Mouse (Mus musculus) kidney, adult 18-20 months (tissue): Measurements from ENCODE around the gene Hmgb3.
A peak's percentile ranks its signal among the peaks of the same experiment; 100 is the strongest.
"Not testable (repeated sequence)": the region's sequence is repeated elsewhere in the genome, so short reads cannot be mapped to it uniquely, and the experiment has no call there.

Experiments used
- DNase-seq: peaks from one replicate; pipeline ENCODE4 v3.0.0; 2021

Gene Hmgb3

GRCm38 (mm10) chrX:71555415-71556114, at the start of gene Hmgb3:
Gene Hmgb3 (plus strand): TSS chrX:71555918.
- DNase-seq, result peak; percentile 81

- not testable (repeated sequence) for DNase-seq
These were observed 49.1 kb upstream of the Hmgb3 start for GRCm38 (mm10) chrX:71506591-71506990.

GRCm38 (mm10) chrX:71519252-71519651, 36.5 kb upstream of the Hmgb3 start:
- no peak for DNase-seq

GRCm38 (mm10) chrX:71522889-71523288, 32.8 kb upstream of the Hmgb3 start:
- no peak for DNase-seq

- DNase-seq, result no peak
These were observed 31.4 kb upstream of the Hmgb3 start for GRCm38 (mm10) chrX:71524310-71524709.

- DNase-seq, result no peak
These were observed 30.0 kb upstream of the Hmgb3 start for GRCm38 (mm10) chrX:71525593-71526299.

- no peak for DNase-seq
These were observed 28.3 kb upstream of the Hmgb3 start for GRCm38 (mm10) chrX:71527461-71527860.

- no peak for DNase-seq
These were observed 27.6 kb upstream of the Hmgb3 start for GRCm38 (mm10) chrX:71528150-71528549.

GRCm38 (mm10) chrX:71528646-71529045, 27.1 kb upstream of the Hmgb3 start:
- peak; percentile 13 for DNase-seq

GRCm38 (mm10) chrX:71532635-71533034, 23.1 kb upstream of the Hmgb3 start:
- no peak for DNase-seq

- no peak for DNase-seq
These were observed 21.6 kb upstream of the Hmgb3 start for GRCm38 (mm10) chrX:71534102-71534501.

- DNase-seq, result no peak
These were observed 17.9 kb upstream of the Hmgb3 start for GRCm38 (mm10) chrX:71537791-71538190.

- peak; percentile 58 for DNase-seq
These were observed 14.8 kb upstream of the Hmgb3 start for GRCm38 (mm10) chrX:71540821-71541510.

- no peak for DNase-seq
These were observed 11.0 kb upstream of the Hmgb3 start for GRCm38 (mm10) chrX:71544731-71545130.

- DNase-seq, result no peak
These were observed 10.6 kb upstream of the Hmgb3 start for GRCm38 (mm10) chrX:71545163-71545562.

GRCm38 (mm10) chrX:71556115-71556941, 610 bp downstream of the Hmgb3 start:
- DNase-seq, result peak; percentile 42

GRCm38 (mm10) chrX:71556965-71557491, 1.3 kb downstream of the Hmgb3 start:
- no peak for DNase-seq

- no peak for DNase-seq
These were observed 3.6 kb downstream of the Hmgb3 start for GRCm38 (mm10) chrX:71559336-71559735.

GRCm38 (mm10) chrX:71560796-71561195, 5.1 kb downstream of the Hmgb3 start:
- no peak for DNase-seq

- DNase-seq, result peak; percentile 18
These were observed 17.6 kb downstream of the Hmgb3 start for GRCm38 (mm10) chrX:71573132-71573900.

GRCm38 (mm10) chrX:71575550-71575949, 19.8 kb downstream of the Hmgb3 start:
- no peak for DNase-seq

- no peak for DNase-seq
These were observed 33.5 kb downstream of the Hmgb3 start for GRCm38 (mm10) chrX:71589181-71589580.
